Mouse (Mus musculus): ENCODE data around the gene 6430571L13Rik.

Gene 6430571L13Rik

GRCm38 (mm10) chr9:107384396-107384795, 44.0 kb downstream of the 6430571L13Rik start:
- no peak for DNase-seq (ENCODE audit: low spot score in 2 of 2)

- peak; percentile 10 to 23 for DNase-seq (ENCODE audit: low spot score in 2 of 2)
These were observed 46.3 kb downstream of the 6430571L13Rik start for GRCm38 (mm10) chr9:107386722-107387121.

- DNase-seq (ENCODE audit: low spot score in 2 of 2), result no peak
These were observed 47.3 kb downstream of the 6430571L13Rik start for GRCm38 (mm10) chr9:107387708-107388107.

- DNase-seq (ENCODE audit: low spot score in 2 of 2), result no peak
These were observed 47.9 kb downstream of the 6430571L13Rik start for GRCm38 (mm10) chr9:107388263-107388662.

- no peak for DNase-seq (ENCODE audit: low spot score in 2 of 2)
These were observed 56.0 kb downstream of the 6430571L13Rik start for GRCm38 (mm10) chr9:107396397-107396796.

GRCm38 (mm10) chr9:107398968-107399367, 58.6 kb downstream of the 6430571L13Rik start:
- no peak for DNase-seq (ENCODE audit: low spot score in 2 of 2)

- DNase-seq (ENCODE audit: low spot score in 2 of 2), result peak in 1 of 2 experiments; percentile 36
These were observed 59.1 kb downstream of the 6430571L13Rik start, which contains the start of gene Cacna2d2 for GRCm38 (mm10) chr9:107399491-107399971. Cacna2d2 (plus strand) TSS chr9:107399612.

GRCm38 (mm10) chr9:107400060-107400511, 59.7 kb downstream of the 6430571L13Rik start:
- no peak for DNase-seq (ENCODE audit: low spot score in 2 of 2)

- DNase-seq (ENCODE audit: low spot score in 2 of 2), result no peak
These were observed 60.4 kb downstream of the 6430571L13Rik start for GRCm38 (mm10) chr9:107400666-107401285.

All from urinary bladder, postnatal 36 days (tissue).